Comparison of ENCODE assay signal across 8 mouse cellular contexts in genomic region chr6:116006731-116007130, GRCm38 (mm10). TPM values are rescaled to one million over a fixed set of nuclear protein-coding genes. Genes with fewer than 3 reads are reported as not detected.
A peak's percentile ranks its signal among the peaks of the same experiment; 100 is the strongest.
DNase-seq lines count a peak whose midpoint lies in the region; ATAC-seq and TF ChIP-seq lines count a peak whose summit lies in the region.

No protein-coding gene starts in this region.

- WGBS in thymus, adult 2 months = 79% methylated on average over 9 of the region's 9 CpGs

- H3K27ac ChIP-seq in layer of hippocampus, adult 2 months = peak overlapping the region; percentile 80
- H3K27ac ChIP-seq in thymus, adult 2 months (ENCODE audit: control insufficient read depth, insufficient read depth, low read length) = no peak overlapping the region

- H3K36me3 ChIP-seq in thymus, adult 2 months (ENCODE audit: control insufficient read depth, insufficient read depth, low read length) = no peaks in the 10 kb centered on the region

- H3K4me3 ChIP-seq in layer of hippocampus, adult 2 months = no peak overlapping the region
- H3K4me3 ChIP-seq in thymus, adult 2 months (ENCODE audit: control insufficient read depth, insufficient read depth, low read length) = no peak overlapping the region

- peaks cover 10% of the 10 kb centered on the region for H3K4me1 ChIP-seq in thymus, adult 2 months (replicated peaks; ENCODE audit: control insufficient read depth, insufficient read depth, low read length)

- no peak for DNase-seq in layer of hippocampus, adult 2 months (ENCODE audit: low spot score in 2 of 2)
- no peak for DNase-seq in layer of hippocampus, adult 9-10 months (ENCODE audit: low spot score)
- DNase-seq in adrenal gland, postnatal 25 days = peak; percentile 44
- peak; percentile 86 to 91 for DNase-seq in heart, adult 9 months (ENCODE audit: low spot score in 2 of 2)
- DNase-seq in kidney, postnatal 25 days = peak; percentile 75 to 89
- DNase-seq in neural tube, embryonic 10.5 days (ENCODE audit: extremely low spot score, low spot score) = peak; percentile 41
- no peak for DNase-seq in thymus, adult 2 months

- TF ChIP-seq POLR2A in thymus, adult 2 months (IDR thresholded peaks at IDR 0.05; ENCODE audit: control insufficient read depth, extremely low read depth, insufficient read depth, low read length, poor library complexity) = no peak

- ATAC-seq in inflammation-experienced regulatory T-cells, adult 6 months = no peak

- no peak for TF ChIP-seq CTCF in layer of hippocampus, adult 2 months (conservative IDR thresholded peaks at IDR 0.05)
- no peak for TF ChIP-seq CTCF in thymus, adult 2 months (IDR thresholded peaks at IDR 0.05; ENCODE audit: borderline replicate concordance, control insufficient read depth, extremely low read depth, insufficient read depth, low read length, poor library complexity)

- H3K27me3 ChIP-seq in thymus, adult 2 months (ENCODE audit: control insufficient read depth, insufficient read depth, low read length) = no peaks in the 10 kb centered on the region

RNA-seq across cellular contexts. Expression of gene Plxnd1, which starts 11.9 kb away (rescaled TPM):
- 10 to 100 TPM; 16.6 to 24.4 TPM for total RNA-seq in layer of hippocampus, adult 2 months (2021)
- 170 and 214 TPM in 2 replicates for total RNA-seq in adrenal gland, postnatal 25 days (2021)
- polyA plus RNA-seq in inflammation-experienced regulatory T-cells, adult 6 months (2017; shearing (Covaris generic)) = 10 to 100 TPM in 1 of 3 experiments, 1 to 10 TPM in 2; 7.4 to 12.5 (median 8.0) TPM
- 466 and 519 TPM in 2 replicates for polyA plus RNA-seq in thymus, adult 2 months (2012; rRNA removed)

Comparison
In these comparisons a context has a peak if more than half of its experiments do, and no peak if none do; other contexts are left out.
1. DNase-seq: peak in adrenal gland, postnatal 25 days (single experiment), heart, adult 9 months (2 of 2), kidney, postnatal 25 days (2 of 2) and neural tube, embryonic 10.5 days (single experiment); none in layer of hippocampus, adult 2 months (0 of 2), layer of hippocampus, adult 9-10 months (single experiment) and thymus, adult 2 months (single experiment).